Mouse (Mus musculus): Measurements from ENCODE around the gene Gm49354. TPM values are rescaled to one million over a fixed set of nuclear protein-coding genes. Genes with fewer than 3 reads are reported as not detected.
"Not testable (repeated sequence)": the region's sequence is repeated elsewhere in the genome, so short reads cannot be mapped to it uniquely, and the experiment has no call there.

The Gm49354 gene
- polyA plus RNA-seq, 1 experiment from 2014 or later = not detected

GRCm38 (mm10) chr13:59762791-59763190, 19.3 kb downstream of the Gm49354 start:
- Histone ChIP-seq H3K27me3 (no peaks in the 10 kb centered on the region), H3K9me3 (replicated peaks) (no peaks in the 10 kb centered on the region), H3K36me3 (peaks cover 43% of the 10 kb centered on the region), H3K4me1 (peaks cover 21% of the 10 kb centered on the region), H3K27ac (no peak overlapping the region), H3K4me2 (replicated peaks) (no peak overlapping the region), H3K9ac (no peak overlapping the region), H3K4me3 (no peak overlapping the region)
- 94% methylated on average over 7 of the region's 7 CpGs for WGBS
- no peak for ATAC-seq (ENCODE audit: low FRiP score)

GRCm38 (mm10) chr13:59756906-59757305, 25.1 kb downstream of the Gm49354 start:
- WGBS = 92% methylated on average over 7 of the region's 7 CpGs
- ATAC-seq (ENCODE audit: low FRiP score) = no peak
- H3K9ac ChIP-seq = no peak overlapping the region
- H3K4me1 ChIP-seq = no peaks in the 10 kb centered on the region
- H3K36me3 ChIP-seq = peaks cover 67% of the 10 kb centered on the region
- no peak overlapping the region for H3K4me3 ChIP-seq
- no peak overlapping the region for H3K27ac ChIP-seq
- no peak overlapping the region for H3K4me2 ChIP-seq (replicated peaks)
- H3K27me3 ChIP-seq = no peaks in the 10 kb centered on the region
- H3K9me3 ChIP-seq (replicated peaks) = no peaks in the 10 kb centered on the region

- Histone ChIP-seq H3K27me3 (no peaks in the 10 kb centered on the region), H3K4me3 (no peak overlapping the region), H3K9me3 (replicated peaks) (no peaks in the 10 kb centered on the region), H3K4me2 (replicated peaks) (no peak overlapping the region), H3K27ac (no peak overlapping the region), H3K4me1 (no peaks in the 10 kb centered on the region), H3K9ac (no peak overlapping the region), H3K36me3 (peaks cover 12% of the 10 kb centered on the region)
- WGBS = 83% methylated on average over 12 of the region's 12 CpGs
- ATAC-seq (ENCODE audit: low FRiP score) = no peak
These were observed 31.7 kb downstream of the Gm49354 start for GRCm38 (mm10) chr13:59750310-59750709.

DNA sequence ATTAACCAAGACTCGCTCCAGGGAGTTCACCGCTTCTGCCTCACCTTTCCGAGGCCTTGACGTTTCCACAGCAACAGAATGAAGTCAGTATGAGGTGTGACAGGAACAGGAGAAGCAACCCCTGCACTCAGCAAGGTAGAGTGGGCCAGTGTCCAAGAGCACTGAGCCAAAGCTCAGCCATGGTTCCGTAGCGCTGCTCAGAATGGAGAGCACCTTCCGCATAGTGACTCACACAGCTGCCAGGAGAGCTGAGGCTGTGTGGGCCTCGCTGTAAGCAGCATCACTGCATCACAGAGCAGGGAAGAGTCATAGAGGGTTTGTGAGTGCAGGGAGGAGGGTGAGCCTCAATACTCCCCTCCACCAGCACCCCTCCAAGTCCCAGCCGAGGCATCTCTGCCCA, 35.3 kb downstream of the Gm49354 start, which contains the start of gene 1700014D04Rik:
1700014D04Rik (minus strand) TSS at position 42 of the 400 bp plus-strand sequence.
- Histone ChIP-seq H3K27me3 (no peaks in the 10 kb centered on the region), H3K4me2 (replicated peaks) (no peak within 1 kb of the TSS), H3K36me3 (no peaks in the 10 kb centered on the region), H3K9me3 (replicated peaks) (no peaks in the 10 kb centered on the region), H3K27ac (no peak within 1 kb of the TSS), H3K4me1 (no peaks in the 10 kb centered on the region), H3K4me3 (no peak within 1 kb of the TSS), H3K9ac (no peak within 1 kb of the TSS)
- ATAC-seq (ENCODE audit: low FRiP score) = no peak
- 90% methylated on average over 9 of the region's 9 CpGs for WGBS

DNA sequence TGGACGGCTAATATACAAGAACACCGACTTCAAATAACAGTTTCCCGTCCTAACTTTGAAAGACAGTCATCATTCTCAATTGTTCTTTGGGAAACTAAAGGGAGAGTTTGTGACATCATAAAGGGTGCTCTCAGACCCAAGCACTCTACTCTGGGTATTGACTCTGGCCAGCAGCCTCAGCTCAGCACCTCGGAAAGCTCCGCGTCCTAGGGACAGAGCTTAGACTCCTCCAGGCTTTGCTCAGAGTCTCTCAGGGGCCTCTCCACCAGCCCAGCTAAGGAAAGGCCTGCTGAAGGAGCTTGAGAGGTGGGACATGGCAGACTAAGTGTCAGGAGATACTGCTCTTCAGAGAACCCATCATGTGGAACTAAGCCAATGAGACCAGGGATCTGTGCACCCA, 35.9 kb downstream of the Gm49354 start:
- Histone ChIP-seq H3K4me1 (no peaks in the 10 kb centered on the region), H3K27ac (no peak overlapping the region), H3K9ac (no peak overlapping the region), H3K36me3 (no peaks in the 10 kb centered on the region), H3K9me3 (replicated peaks) (no peaks in the 10 kb centered on the region), H3K4me3 (no peak overlapping the region), H3K4me2 (replicated peaks) (no peak overlapping the region), H3K27me3 (no peaks in the 10 kb centered on the region)
- ATAC-seq (ENCODE audit: low FRiP score) = no peak
- 75% methylated on average over 6 of the region's 6 CpGs for WGBS

DNA sequence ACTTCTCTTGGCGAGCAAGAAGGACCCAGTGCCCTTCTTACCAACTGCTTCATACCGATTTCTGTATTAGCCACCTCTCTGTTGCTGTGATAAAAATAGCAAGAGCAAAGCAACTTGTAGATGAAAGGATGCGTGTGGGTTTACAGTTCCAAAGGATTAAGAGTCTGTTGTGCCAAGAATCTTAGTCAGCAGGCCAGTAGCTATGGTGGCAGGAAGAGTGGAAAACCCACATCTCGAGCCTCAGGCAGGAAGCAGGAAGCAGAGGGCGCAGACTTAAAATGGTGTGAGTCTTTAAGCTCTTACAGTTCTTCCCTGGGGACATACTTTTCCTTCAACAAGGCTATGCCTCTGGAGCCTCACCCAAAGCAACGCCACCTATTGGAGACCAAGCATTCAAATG, 36.6 kb downstream of the Gm49354 start:
- Histone ChIP-seq H3K27ac (no peak overlapping the region), H3K9ac (no peak overlapping the region), H3K27me3 (no peaks in the 10 kb centered on the region), H3K9me3 (replicated peaks) (no peaks in the 10 kb centered on the region), H3K4me2 (replicated peaks) (no peak overlapping the region), H3K4me1 (no peaks in the 10 kb centered on the region), H3K4me3 (no peak overlapping the region), H3K36me3 (no peaks in the 10 kb centered on the region)
- WGBS = 88% methylated on average over 6 of the region's 6 CpGs
- no peak for ATAC-seq (ENCODE audit: low FRiP score)

DNA sequence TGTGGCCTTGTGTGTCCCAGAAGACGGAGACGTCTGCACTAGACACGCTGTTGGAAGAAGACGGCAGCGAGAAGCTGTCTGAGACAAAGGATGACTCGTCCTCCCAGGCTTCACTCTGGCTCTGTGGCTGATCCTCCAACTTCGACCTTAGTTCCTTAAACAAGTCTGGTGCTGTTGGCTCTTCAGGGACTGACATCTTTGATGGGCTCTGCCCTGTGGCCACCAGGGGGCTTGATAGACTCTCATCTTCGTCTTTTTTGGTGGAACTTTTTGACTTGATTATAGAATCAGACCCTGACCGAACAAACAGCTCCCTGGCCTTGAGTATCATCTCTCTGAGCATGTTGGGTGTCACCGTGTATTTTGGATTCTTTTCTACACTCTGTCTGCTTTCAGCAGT, 40.3 kb downstream of the Gm49354 start:
- H3K36me3 ChIP-seq = no peaks in the 10 kb centered on the region
- no peak overlapping the region for H3K4me3 ChIP-seq
- no peaks in the 10 kb centered on the region for H3K4me1 ChIP-seq
- H3K27me3 ChIP-seq = no peaks in the 10 kb centered on the region
- no peak for ATAC-seq (ENCODE audit: low FRiP score)
- H3K27ac ChIP-seq = no peak overlapping the region
- H3K9me3 ChIP-seq (replicated peaks) = no peaks in the 10 kb centered on the region
- H3K9ac ChIP-seq = no peak overlapping the region
- no peak overlapping the region for H3K4me2 ChIP-seq (replicated peaks)
- 78% methylated on average over 10 of the region's 10 CpGs for WGBS

- Histone ChIP-seq H3K36me3 (no peaks in the 10 kb centered on the region), H3K4me3 (no peak overlapping the region), H3K9ac (no peak overlapping the region), H3K9me3 (replicated peaks) (no peaks in the 10 kb centered on the region), H3K4me1 (no peaks in the 10 kb centered on the region), H3K4me2 (replicated peaks) (no peak overlapping the region), H3K27me3 (no peaks in the 10 kb centered on the region), H3K27ac (no peak overlapping the region)
- ATAC-seq (ENCODE audit: low FRiP score) = no peak
- 88% methylated on average over 11 of the region's 11 CpGs for WGBS
These were observed 40.9 kb downstream of the Gm49354 start for GRCm38 (mm10) chr13:59741096-59741495.

GRCm38 (mm10) chr13:59739397-59739796, 42.6 kb downstream of the Gm49354 start:
- H3K4me2 ChIP-seq (replicated peaks) = no peak overlapping the region
- no peaks in the 10 kb centered on the region for H3K36me3 ChIP-seq
- 90% methylated on average over 4 of the region's 4 CpGs for WGBS
- no peak overlapping the region for H3K4me3 ChIP-seq
- H3K9ac ChIP-seq = no peak overlapping the region
- no peaks in the 10 kb centered on the region for H3K27me3 ChIP-seq
- H3K4me1 ChIP-seq = no peaks in the 10 kb centered on the region
- no peaks in the 10 kb centered on the region for H3K9me3 ChIP-seq (replicated peaks)
- H3K27ac ChIP-seq = no peak overlapping the region
- ATAC-seq (ENCODE audit: low FRiP score) = no peak

DNA sequence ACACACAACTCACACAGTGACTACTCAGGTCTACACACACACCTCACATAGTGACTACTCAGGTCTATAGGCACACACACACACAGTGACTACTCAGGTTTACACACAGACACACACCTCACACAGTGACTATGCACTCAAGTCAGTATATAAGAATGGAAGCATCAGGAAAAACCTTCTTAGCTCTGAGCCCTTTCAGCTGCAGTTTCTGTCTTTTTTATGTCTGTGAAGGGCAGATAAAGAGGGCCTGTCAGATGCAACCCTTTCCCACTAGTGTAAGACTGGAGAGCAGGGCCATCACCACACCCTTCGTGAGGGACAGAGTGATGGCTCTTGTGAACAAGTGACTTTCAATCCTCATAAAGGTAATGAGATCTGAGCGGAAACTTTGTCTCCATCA, 43.6 kb downstream of the Gm49354 start:
- 81% methylated on average over 2 of the region's 2 CpGs for WGBS
- Histone ChIP-seq H3K9me3 (replicated peaks) (no peaks in the 10 kb centered on the region; the same call in 1 of the 2 replicates), H3K4me3 (no peak overlapping the region), H3K4me1 (no peaks in the 10 kb centered on the region), H3K9ac (no peak overlapping the region), H3K36me3 (no peaks in the 10 kb centered on the region), H3K27me3 (no peaks in the 10 kb centered on the region), H3K27ac (no peak overlapping the region), H3K4me2 (replicated peaks) (no peak overlapping the region)
- ATAC-seq (ENCODE audit: low FRiP score) = no peak

- Histone ChIP-seq H3K36me3 (no peaks in the 10 kb centered on the region), H3K4me1 (no peaks in the 10 kb centered on the region), H3K4me3 (no peak overlapping the region), H3K9ac (no peak overlapping the region), H3K4me2 (replicated peaks) (no peak overlapping the region), H3K27ac (no peak overlapping the region), H3K9me3 (replicated peaks) (no peaks in the 10 kb centered on the region; the same call in 1 of the 2 replicates), H3K27me3 (no peaks in the 10 kb centered on the region)
- WGBS = 33% methylated on average over 3 of the region's 3 CpGs
- 0 out of 2 replicates have a peak, but pooled peaks have one; percentile 35 for ATAC-seq (ENCODE audit: low FRiP score)
These were observed 46.9 kb downstream of the Gm49354 start for GRCm38 (mm10) chr13:59735190-59735589.

DNA sequence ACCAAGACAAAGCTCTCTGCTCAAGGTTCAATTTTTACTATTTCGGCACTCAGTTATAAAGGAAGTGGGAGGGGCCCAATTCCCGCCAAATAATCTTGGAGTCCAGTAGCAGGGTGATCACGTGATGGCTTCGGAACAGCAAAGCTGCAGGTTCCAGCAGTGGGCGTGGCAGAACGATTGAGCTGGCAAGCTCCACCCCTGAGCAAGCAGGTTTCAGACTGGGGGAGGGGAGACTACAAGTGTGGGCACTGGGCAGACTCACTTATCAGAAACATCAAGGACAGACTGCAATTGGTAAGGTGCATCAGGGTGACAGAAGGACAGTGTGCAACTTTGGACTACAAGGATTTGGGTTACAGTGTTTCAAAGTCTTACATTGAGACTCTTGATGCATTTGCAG, 47.7 kb downstream of the Gm49354 start:
- H3K4me2 ChIP-seq (replicated peaks); H3K4me1 ChIP-seq; H3K27ac ChIP-seq; H3K27me3 ChIP-seq; H3K9me3 ChIP-seq (replicated peaks); H3K4me3 ChIP-seq; ATAC-seq (ENCODE audit: low FRiP score); H3K36me3 ChIP-seq; H3K9ac ChIP-seq: not testable (repeated sequence)
- WGBS = 32% methylated on average over 6 of the region's 6 CpGs

GRCm38 (mm10) chr13:59733936-59734335, 48.1 kb downstream of the Gm49354 start:
- H3K4me2 ChIP-seq (replicated peaks) = no peak overlapping the region
- H3K9me3 ChIP-seq (replicated peaks) = no peaks in the 10 kb centered on the region; the same call in 1 of the 2 replicates
- peaks cover 4% of the 10 kb centered on the region; the same call in 1 of the 2 replicates for H3K27me3 ChIP-seq
- H3K9ac ChIP-seq = no peak overlapping the region
- no peak overlapping the region for H3K4me3 ChIP-seq
- no peak overlapping the region for H3K27ac ChIP-seq
- WGBS = 78% methylated on average over 4 of the region's 4 CpGs
- no peaks in the 10 kb centered on the region for H3K36me3 ChIP-seq
- ATAC-seq (ENCODE audit: low FRiP score) = no peak
- H3K4me1 ChIP-seq = no peaks in the 10 kb centered on the region
